In the genomic region with DNA sequence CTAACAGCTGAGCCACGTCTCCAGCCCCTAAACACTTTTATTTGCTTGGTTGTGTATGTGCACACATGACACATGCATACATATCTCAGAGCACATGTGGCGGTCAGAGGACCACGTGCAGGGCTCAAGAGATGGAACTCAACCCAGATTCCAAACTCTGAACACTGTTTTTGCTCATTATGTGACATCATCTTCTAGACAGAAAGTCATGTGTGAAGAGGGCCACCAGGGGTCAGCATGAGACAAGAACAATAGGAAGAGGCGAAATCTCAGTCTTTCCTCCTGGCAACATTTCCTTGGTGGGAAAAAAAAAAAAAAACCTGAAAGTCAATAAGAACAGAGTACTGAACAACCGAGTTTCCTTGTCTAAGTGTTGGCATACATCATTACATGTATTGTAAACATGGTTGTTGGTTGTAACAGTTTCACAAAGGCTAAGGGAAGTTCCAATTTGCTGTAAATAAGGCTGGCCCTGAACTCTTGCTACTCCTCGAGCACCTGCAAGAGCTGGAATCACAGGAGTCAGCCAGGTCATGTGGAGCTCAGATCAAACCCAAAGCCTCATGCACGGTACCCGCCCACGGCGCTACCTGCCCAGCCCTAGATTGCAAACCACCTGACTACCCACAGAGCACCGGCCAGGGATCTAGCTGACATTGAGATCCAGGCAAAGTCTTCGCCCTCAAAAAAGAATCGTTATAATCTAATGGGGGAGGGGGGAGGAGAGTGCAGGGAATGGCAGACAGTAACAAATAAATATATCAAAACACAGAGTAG, we compare ENCODE assay signal across 8 mouse cellular contexts. TPM values are rescaled to one million over a fixed set of nuclear protein-coding genes. Genes with fewer than 3 reads are reported as not detected.
DNase-seq lines count a peak whose midpoint lies in the region; ATAC-seq and TF ChIP-seq lines count a peak whose summit lies in the region.

No protein-coding gene starts in this region.

- no peaks in the 10 kb centered on the region for H3K9me3 ChIP-seq in heart, embryonic 11.5 days (replicated peaks; ENCODE audit: control insufficient read depth, low read length)
- no peaks in the 10 kb centered on the region for H3K9me3 ChIP-seq in CH12.LX (replicated peaks; ENCODE audit: low read length)
- H3K9me3 ChIP-seq in forebrain, embryonic 10.5 days, result no peaks in the 10 kb centered on the region

- DNase-seq in heart, adult 2 months, result no peak
- DNase-seq in CH12.LX (ENCODE audit: extremely low read depth), result peak; percentile 48
- peak; percentile 45 for DNase-seq in adipocyte (ENCODE audit: low spot score)
- peak; percentile 48 to 67 for DNase-seq in heart, postnatal 10 days
- DNase-seq in left cerebral cortex, postnatal 10 days (ENCODE audit: extremely low spot score in 1 of 2, low spot score in 2 of 2), result peak; percentile 41 to 76
- peak; percentile 52 for DNase-seq in right cerebral cortex, postnatal 4 days
- no peak for DNase-seq in forebrain, embryonic 10.5 days (ENCODE audit: extremely low spot score, low spot score)

- no peak for TF ChIP-seq EP300 in heart, adult 2 months (IDR thresholded peaks at IDR 0.05; ENCODE audit: insufficient read depth, low read depth, low read length)
- no peak for TF ChIP-seq EP300 in CH12.LX (IDR thresholded peaks at IDR 0.05; ENCODE audit: low read length)

- no peaks in the 10 kb centered on the region for H3K36me3 ChIP-seq in heart, adult 2 months (ENCODE audit: control insufficient read depth, insufficient read depth, low read length)
- H3K36me3 ChIP-seq in heart, embryonic 11.5 days (ENCODE audit: control insufficient read depth, insufficient read depth, low read length), result no peaks in the 10 kb centered on the region
- H3K36me3 ChIP-seq in CH12.LX (replicated peaks in 1 of 2; ENCODE audit: control insufficient read depth in 1 of 2, insufficient read depth in 1 of 2, low read length in 1 of 2), result no peaks in the 10 kb centered on the region
- H3K36me3 ChIP-seq in forebrain, embryonic 10.5 days (replicated peaks), result no peaks in the 10 kb centered on the region

- no peaks in the 10 kb centered on the region for H3K27me3 ChIP-seq in heart, adult 2 months (ENCODE audit: control insufficient read depth, insufficient read depth, low read length)
- no peaks in the 10 kb centered on the region for H3K27me3 ChIP-seq in heart, embryonic 11.5 days (ENCODE audit: control insufficient read depth, insufficient read depth, low read length)
- no peaks in the 10 kb centered on the region for H3K27me3 ChIP-seq in CH12.LX (replicated peaks)
- H3K27me3 ChIP-seq in forebrain, embryonic 10.5 days (ENCODE audit: poor library complexity, severe bottlenecking), result no peaks in the 10 kb centered on the region

- H3K27ac ChIP-seq in heart, adult 2 months, result no peak overlapping the region
- H3K27ac ChIP-seq in heart, embryonic 11.5 days (ENCODE audit: low read depth, low read length), result no peak overlapping the region
- H3K27ac ChIP-seq in CH12.LX (ENCODE audit: insufficient read depth, low read depth), result no peak overlapping the region
- no peak overlapping the region for H3K27ac ChIP-seq in forebrain, embryonic 10.5 days

- TF ChIP-seq CTCF in heart, adult 2 months (IDR thresholded peaks at IDR 0.05), result peak; percentile 63
- peak; percentile 44 to 69; a peak in 3 of 4 replicates for TF ChIP-seq CTCF in CH12.LX (conservative IDR thresholded peaks at IDR 0.05 in 1 of 2, IDR thresholded peaks at IDR 0.05 in 1 of 2; ENCODE audit: low read depth in 2 of 2, low read length in 2 of 2)

- no peak overlapping the region for H3K4me3 ChIP-seq in heart, adult 2 months
- no peak overlapping the region for H3K4me3 ChIP-seq in heart, embryonic 11.5 days (ENCODE audit: low read depth, low read length)
- no peak overlapping the region for H3K4me3 ChIP-seq in CH12.LX (replicated peaks in 1 of 3; ENCODE audit: low read depth in 2 of 3, low read length in 2 of 3, poor library complexity in 1 of 3)
- no peak overlapping the region for H3K4me3 ChIP-seq in forebrain, embryonic 10.5 days

- no peak overlapping the region for H3K4me2 ChIP-seq in heart, embryonic 11.5 days
- no peak overlapping the region for H3K4me2 ChIP-seq in CH12.LX (ENCODE audit: insufficient read depth, low read depth, poor library complexity, severe bottlenecking)

- H3K4me1 ChIP-seq in heart, adult 2 months (ENCODE audit: control insufficient read depth, insufficient read depth, low read length), result peaks cover 2% of the 10 kb centered on the region; the same call in 1 of the 2 replicates
- peaks cover 13% of the 10 kb centered on the region for H3K4me1 ChIP-seq in heart, embryonic 11.5 days (ENCODE audit: control insufficient read depth, insufficient read depth, low read length)
- no peaks in the 10 kb centered on the region for H3K4me1 ChIP-seq in CH12.LX (ENCODE audit: control insufficient read depth in 1 of 2, insufficient read depth in 2 of 2)
- peaks cover 17% of the 10 kb centered on the region for H3K4me1 ChIP-seq in forebrain, embryonic 10.5 days

- no peaks in the 10 kb centered on the region for H3K79me2 ChIP-seq in heart, adult 2 months (replicated peaks; ENCODE audit: control insufficient read depth, insufficient read depth, low read length)
- H3K79me2 ChIP-seq in CH12.LX (replicated peaks; ENCODE audit: control insufficient read depth, extremely low read depth, insufficient read depth, poor library complexity, severe bottlenecking), result no peaks in the 10 kb centered on the region

- TF ChIP-seq POLR2A in heart, adult 2 months (IDR thresholded peaks at IDR 0.05; ENCODE audit: insufficient read depth, low read depth, low read length), result no peak
- TF ChIP-seq POLR2A in CH12.LX (IDR thresholded peaks at IDR 0.05; ENCODE audit: low read depth, low read length), result no peak

- dilution Hi-C loops in CH12.LX (cut with MboI; ENCODE audit: extremely low pct_ligation_motif_present, extremely low pct_unique_long_range_greater_than_20kb, low sequenced_read_pairs), result no loop called here

- ATAC-seq in heart, embryonic 11.5 days (replicated peaks; ENCODE audit: insufficient number of reproducible peaks, low FRiP score, low TSS enrichment), result no peak

- 52% methylated on average over 13 of the region's 13 CpGs for WGBS in heart, adult 2 months
- WGBS in heart, embryonic 11.5 days (ENCODE audit: insufficient replicate concordance), result 46% methylated on average over 13 of the region's 13 CpGs
- WGBS in forebrain, embryonic 10.5 days, result 55% methylated on average over 13 of the region's 13 CpGs

- TF ChIP-seq RAD21 in CH12.LX (IDR thresholded peaks at IDR 0.05; ENCODE audit: low read depth, low read length), result peak; percentile 63

- in situ Hi-C loops in CH12.LX (cut with MboI; ENCODE audit: low pct_ligation_motif_present, low pct_unique_long_range_greater_than_20kb, low sequenced_read_pairs), result loop anchor here (5.0 kb wide), 1 partner anchor 120 kb away; no protein-coding TSS in a partner anchor

- intact Hi-C loops in heart, adult 2 months (cut with DNase I), result no loop called here
- intact Hi-C loops in heart, postnatal 10 days (cut with DNase I), result no loop called here
- intact Hi-C loops in left cerebral cortex, postnatal 10 days (cut with DNase I), result no loop called here

- no peak overlapping the region for H3K9ac ChIP-seq in heart, adult 2 months (ENCODE audit: low read depth, low read length)
- no peak overlapping the region for H3K9ac ChIP-seq in heart, embryonic 11.5 days (ENCODE audit: low read depth, low read length)
- no peak overlapping the region for H3K9ac ChIP-seq in CH12.LX (ENCODE audit: insufficient read depth, low read depth)

TF ChIP-seq in CH12.LX, 34 proteins besides CTCF, POLR2A, EP300 and RAD21:
- TF ChIP-seq SIN3A (IDR thresholded peaks at IDR 0.05; ENCODE audit: low read length), result no peak
- no peak for TF ChIP-seq JUN (IDR thresholded peaks at IDR 0.05; ENCODE audit: insufficient read depth, low read depth, low read length)
- TF ChIP-seq MXI1 (IDR thresholded peaks at IDR 0.05; ENCODE audit: low read depth, low read length), result no peak
- TF ChIP-seq MAZ (IDR thresholded peaks at IDR 0.05; ENCODE audit: low read depth, low read length), result no peak
- TF ChIP-seq MAX (IDR thresholded peaks at IDR 0.05; ENCODE audit: low read length), result peak; percentile 63
- TF ChIP-seq JUND (conservative IDR thresholded peaks at IDR 0.05; ENCODE audit: low read depth, low read length), result 0 out of 2 replicates have a peak, but pooled peaks have one; percentile 15
- TF ChIP-seq USF1 (IDR thresholded peaks at IDR 0.05; ENCODE audit: low read depth, low read length), result no peak
- no peak for TF ChIP-seq POLR2AphosphoS2 (IDR thresholded peaks at IDR 0.05; ENCODE audit: low read depth, low read length)
- TF ChIP-seq BHLHE40 (IDR thresholded peaks at IDR 0.05; ENCODE audit: low read depth, low read length), result peak; percentile 33; the same call in 1 of the 2 replicates
- TF ChIP-seq SMC3 (IDR thresholded peaks at IDR 0.05; ENCODE audit: low read depth, low read length), result peak; percentile 62
- no peak for TF ChIP-seq RCOR1 (conservative IDR thresholded peaks at IDR 0.05; ENCODE audit: low read depth, low read length)
- TF ChIP-seq ZNF384 (IDR thresholded peaks at IDR 0.05; ENCODE audit: low read depth, low read length), result peak; percentile 67

RNA-seq across cellular contexts. Expression of a gene that starts 23.8 kb away (rescaled TPM):
- not detected for total RNA-seq in heart, adult 2 months (2021)
- 0.04 and 0.09 TPM in 2 replicates for polyA plus RNA-seq in heart, adult 2 months (2012; rRNA removed)
- 0.07 TPM in 1 of 2 replicates, not detected in the other for polyA plus RNA-seq in heart, embryonic 11.5 days (2014; fragmentation: Nextera tagmentation; extraction: Ambion mirVana)
- total RNA-seq in CH12.LX (2012; rRNA removed), result not detected in 2 replicates
- total RNA-seq in CH12.LX (2014; rRNA removed), result not detected in 2 replicates
- not detected in 2 replicates for polyA plus RNA-seq in CH12.LX (2012; ENCODE audit: insufficient read length, low read depth)
- under 1 TPM in 1 of 2 experiments, not detected in 1; 0.07 TPM for total RNA-seq in heart, postnatal 10 days (2021)
- 10 to 100 TPM; 19.9 to 20.2 TPM for total RNA-seq in left cerebral cortex, postnatal 10 days (2021)
- polyA plus RNA-seq in forebrain, embryonic 10.5 days (2016; fragmentation: Nextera tagmentation; extraction: Ambion mirVana), result 0.06 TPM in 1 of 2 replicates, not detected in the other

RNA-seq across cellular contexts. Expression of a gene that starts 50.5 kb away (rescaled TPM):
- not detected for total RNA-seq in heart, adult 2 months (2021)
- polyA plus RNA-seq in heart, adult 2 months (2012; rRNA removed), result not detected in 2 replicates
- polyA plus RNA-seq in heart, embryonic 11.5 days (2014; fragmentation: Nextera tagmentation; extraction: Ambion mirVana), result not detected in 2 replicates
- not detected in 2 replicates for total RNA-seq in CH12.LX (2012; rRNA removed)
- total RNA-seq in CH12.LX (2014; rRNA removed), result not detected in 2 replicates
- polyA plus RNA-seq in CH12.LX (2012; ENCODE audit: insufficient read length, low read depth), result not detected in 2 replicates
- total RNA-seq in heart, postnatal 10 days (2021), result not detected
- total RNA-seq in left cerebral cortex, postnatal 10 days (2021), result 1 to 10 TPM; 4.9 to 5.9 TPM
- 0.06 TPM in 1 of 2 replicates, not detected in the other for polyA plus RNA-seq in forebrain, embryonic 10.5 days (2016; fragmentation: Nextera tagmentation; extraction: Ambion mirVana)

Comparison
In these comparisons a context has a peak if more than half of its experiments do, and no peak if none do; other contexts are left out.
1. DNase-seq: peak in CH12.LX (single experiment), adipocyte (single experiment), heart, postnatal 10 days (2 of 2), left cerebral cortex, postnatal 10 days (2 of 2) and right cerebral cortex, postnatal 4 days (single experiment); none in heart, adult 2 months (0 of 2) and forebrain, embryonic 10.5 days (single experiment).
2. RNA of a gene that starts 23.8 kb away (total RNA-seq): 19.9 to 20.2 TPM in left cerebral cortex, postnatal 10 days; not detected in heart, adult 2 months, 0.07 TPM in heart, postnatal 10 days and not detected in CH12.LX; every median in the first group is over 10 times any median in the second.
3. RNA of a gene that starts 50.5 kb away (total RNA-seq): 4.9 to 5.9 TPM in left cerebral cortex, postnatal 10 days; not detected in heart, adult 2 months, not detected in CH12.LX and not detected in heart, postnatal 10 days; every median in the first group is over 4 times any median in the second.